Mouse (Mus musculus): ENCODE measurements around the gene Herpud2. TPM values are rescaled to one million over a fixed set of nuclear protein-coding genes. Genes with fewer than 3 reads are reported as not detected.

Gene Herpud2
- polyA plus RNA-seq, 1 experiment = not detected

GRCm38 (mm10) chr9:25076505-25076904 is 75.1 kb downstream of the Herpud2 start:
- Histone ChIP-seq H3K4me1 (ENCODE audit: control insufficient read depth, insufficient read depth, low read length) (peaks cover 2% of the 10 kb centered on the region; the same call in 1 of the 2 replicates), H3K4me3 (ENCODE audit: insufficient read depth, low read depth, low read length) (no peak overlapping the region), H3K27ac (ENCODE audit: insufficient read depth, low read depth, low read length) (no peak overlapping the region)
- 96% methylated on average over 1 of the region's 1 CpGs for WGBS
- TF ChIP-seq POLR2A (IDR thresholded peaks at IDR 0.05; ENCODE audit: insufficient read depth, low read depth, low read length) (no peak), CTCF (IDR thresholded peaks at IDR 0.05; ENCODE audit: insufficient read depth, low read depth, low read length) (no peak)

GRCm38 (mm10) chr9:25075977-25076376 is 75.6 kb downstream of the Herpud2 start:
- TF ChIP-seq POLR2A (IDR thresholded peaks at IDR 0.05; ENCODE audit: insufficient read depth, low read depth, low read length) = no peak
- TF ChIP-seq CTCF (IDR thresholded peaks at IDR 0.05; ENCODE audit: insufficient read depth, low read depth, low read length) = no peak
- Histone ChIP-seq H3K27ac (ENCODE audit: insufficient read depth, low read depth, low read length) (no peak overlapping the region), H3K4me1 (ENCODE audit: control insufficient read depth, insufficient read depth, low read length) (peaks cover 2% of the 10 kb centered on the region; the same call in 1 of the 2 replicates), H3K4me3 (ENCODE audit: insufficient read depth, low read depth, low read length) (no peak overlapping the region)
- 32% methylated on average over 3 of the region's 3 CpGs for WGBS

- 98% methylated on average over 1 of the region's 1 CpGs for WGBS
- TF ChIP-seq CTCF (IDR thresholded peaks at IDR 0.05; ENCODE audit: insufficient read depth, low read depth, low read length) = no peak
- peaks cover 2% of the 10 kb centered on the region; the same call in 1 of the 2 replicates for H3K4me1 ChIP-seq (ENCODE audit: control insufficient read depth, insufficient read depth, low read length)
- no peak overlapping the region for H3K27ac ChIP-seq (ENCODE audit: insufficient read depth, low read depth, low read length)
- H3K4me3 ChIP-seq (ENCODE audit: insufficient read depth, low read depth, low read length) = no peak overlapping the region
Observed at GRCm38 (mm10) chr9:25072666-25073065, 79.0 kb downstream of the Herpud2 start.

- H3K4me1 ChIP-seq (ENCODE audit: control insufficient read depth, insufficient read depth, low read length) = no peaks in the 10 kb centered on the region
- H3K27ac ChIP-seq (ENCODE audit: insufficient read depth, low read depth, low read length) = no peak overlapping the region
- no peak overlapping the region for H3K4me3 ChIP-seq (ENCODE audit: insufficient read depth, low read depth, low read length)
- 67% methylated on average over 3 of the region's 3 CpGs for WGBS
- TF ChIP-seq POLR2A (IDR thresholded peaks at IDR 0.05; ENCODE audit: insufficient read depth, low read depth, low read length) = no peak
Observed at GRCm38 (mm10) chr9:25058726-25059125, 92.9 kb downstream of the Herpud2 start.

Other genes with a start within 250 kb of the Herpud2 start
- not detected in 2 replicates for gene Gm10181, start 62.4 kb downstream of the Herpud2 start, polyA plus RNA-seq (2012; ENCODE audit: insufficient read depth, insufficient read length, low replicate concordance, missing spikeins)
- gene Sept7, start 100.6 kb upstream of the Herpud2 start, polyA plus RNA-seq (2012; ENCODE audit: insufficient read depth, insufficient read length, low replicate concordance, missing spikeins) = 121 and 188 TPM in 2 replicates